Mouse (Mus musculus): ENCODE data around the gene Safb.

- TF ChIP-seq POLR2A (IDR thresholded peaks at IDR 0.05; ENCODE audit: extremely low read depth, insufficient read depth, low read length) (no peak), CTCF (IDR thresholded peaks at IDR 0.05; ENCODE audit: extremely low read depth, insufficient read depth, low read length) (no peak)
These were observed 11.7 kb upstream of the Safb start for GRCm38 (mm10) chr17:56572939-56573338.
